Mouse (Mus musculus) midbrain, embryonic 16.5 days (tissue): Measurements from ENCODE around the gene Hoxa11. TPM values are rescaled to one million over a fixed set of nuclear protein-coding genes. Genes with fewer than 3 reads are reported as not detected.
A peak's percentile ranks its signal among the peaks of the same experiment; 100 is the strongest.

Source experiments
- ATAC-seq: fragments of 200-750 bp; cut with Nextera tagmentation; 2 replicates; pipeline ENCODE4 v1.8.0; 2017; ENCODE audit warnings: moderate TSS enrichment
- H3K27ac ChIP-seq: fragments of 300-500 bp; sonication (generic); 2 replicates; pipeline ENCODE4 v1.5.1; 2014; ENCODE audit warnings: mild to moderate bottlenecking, low read length, mixed read lengths
- H3K27me3 ChIP-seq: fragments of 300-500 bp; sonication (generic); 2 replicates; pipeline ENCODE4 v1.6.1; 2014; ENCODE audit warnings: low read depth, low read length, mixed read lengths; ENCODE audit not compliant: control insufficient read depth, insufficient read depth
- H3K36me3 ChIP-seq: fragments of 300-500 bp; sonication (generic); 2 replicates; pipeline ENCODE4 v1.6.1; 2014; ENCODE audit warnings: mild to moderate bottlenecking, low read length, moderate library complexity, mixed read lengths; ENCODE audit not compliant: control insufficient read depth, insufficient read depth
- H3K4me1 ChIP-seq: fragments of 300-500 bp; sonication (generic); 2 replicates; pipeline ENCODE4 v1.6.1; 2014; ENCODE audit warnings: mild to moderate bottlenecking, low read length, mixed read lengths; ENCODE audit not compliant: control insufficient read depth, insufficient read depth
- H3K4me2 ChIP-seq: fragments of 300-500 bp; sonication (generic); 2 replicates; pipeline ENCODE4 v1.6.1; 2014; ENCODE audit warnings: mild to moderate bottlenecking, low read length, mixed read lengths
- H3K4me3 ChIP-seq: fragments of 300-500 bp; sonication (generic); 2 replicates; pipeline ENCODE4 v1.5.1; 2014; ENCODE audit warnings: low read depth, mild to moderate bottlenecking, low read length, moderate library complexity, mixed read lengths
- H3K9ac ChIP-seq: fragments of 300-500 bp; sonication (generic); 2 replicates; pipeline ENCODE4 v1.6.1; 2014; ENCODE audit warnings: low read depth, low read length, mixed read lengths
- H3K9me3 ChIP-seq: fragments of 300-500 bp; sonication (generic); replicated peaks from 2 replicates; pipeline ENCODE4 v1.6.1; 2014; ENCODE audit warnings: mild to moderate bottlenecking, low read length, mixed read lengths; ENCODE audit not compliant: control insufficient read depth, poor library complexity, severe bottlenecking
- WGBS: fragments of 180-500 bp; shearing (Covaris S2); extraction: QIAGEN DNeasy Blood & Tissue Kit; methylation state at CpG from one replicate; pipeline ENCODE4 v1.1.7; 2014; 5-methylcytosine and 5-hydroxymethylcytosine counted together
- polyA plus RNA-seq: library from polyadenylated mRNA; unstranded; fragments of >200 nt; fragmentation: Nextera tagmentation; extraction: Ambion mirVana; gene quantifications from 2 replicates; pipeline ENCODE4 v1.2.1, GENCODE M21; 2015

The Hoxa11 gene
- polyA plus RNA-seq = not detected in 2 replicates

DNA sequence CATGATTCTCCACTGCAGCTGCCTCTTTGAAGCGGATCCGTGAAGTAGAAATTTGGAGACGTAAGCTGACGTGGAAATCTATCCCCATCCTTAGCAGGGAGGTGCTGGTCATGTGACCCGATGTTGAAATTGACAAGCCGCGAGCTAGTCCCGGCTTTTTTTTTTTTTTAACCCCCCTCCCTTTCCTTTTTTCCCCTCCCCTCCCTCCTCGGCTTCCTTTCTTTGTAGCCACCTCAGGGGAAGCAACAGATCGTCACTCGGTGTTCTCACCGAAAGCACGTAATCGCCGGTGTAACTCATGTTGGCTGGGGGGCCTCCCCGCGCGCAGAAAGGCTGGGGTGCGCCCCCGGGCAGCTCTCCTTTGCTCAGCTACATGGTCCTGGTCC lies at the start of gene Hoxa11:
Gene Hoxa11, minus strand, starts transcription at position 54 of the 386 bp plus-strand sequence.
- Histone ChIP-seq H3K36me3 (no peaks in the 10 kb centered on the region), H3K27me3 (peaks cover 91% of the 10 kb centered on the region), H3K9me3 (peaks cover 4% of the 10 kb centered on the region; the same call in 1 of the 2 replicates), H3K9ac (no peak within 1 kb of the TSS), H3K4me2 (no peak within 1 kb of the TSS), H3K4me1 (no peaks in the 10 kb centered on the region), H3K27ac (no peak within 1 kb of the TSS), H3K4me3 (no peak within 1 kb of the TSS)
- no peak for ATAC-seq
- WGBS = 2% methylated on average over 20 of the region's 20 CpGs

DNA sequence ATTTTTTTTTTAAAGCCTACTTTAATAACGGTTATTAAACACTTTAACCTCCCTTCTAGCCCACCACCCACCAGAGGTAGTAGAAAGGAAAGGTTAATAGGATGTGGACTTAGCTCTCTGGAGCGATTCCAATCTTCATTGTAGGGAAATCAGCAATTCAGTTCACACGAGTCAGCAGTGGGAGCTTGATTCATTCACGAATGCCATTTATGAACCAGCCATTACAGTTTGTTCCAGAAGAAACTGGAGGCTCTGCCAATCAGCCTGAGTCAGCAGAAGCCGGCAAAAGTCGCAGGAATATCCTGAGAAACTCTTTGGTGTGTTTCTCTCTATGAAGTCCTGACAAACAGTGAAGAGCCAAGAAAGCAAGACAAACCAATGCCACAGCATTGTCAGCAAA lies 49.0 kb upstream of the Hoxa11 start:
- WGBS = 65% methylated on average over 6 of the region's 6 CpGs
- Histone ChIP-seq H3K4me2 (no peak overlapping the region), H3K4me3 (no peak overlapping the region), H3K36me3 (no peaks in the 10 kb centered on the region), H3K4me1 (no peaks in the 10 kb centered on the region; the same call in 1 of the 2 replicates), H3K9ac (no peak overlapping the region), H3K9me3 (no peaks in the 10 kb centered on the region), H3K27me3 (peaks cover 59% of the 10 kb centered on the region), H3K27ac (no peak overlapping the region)
- ATAC-seq = no peak

- Histone ChIP-seq H3K4me1 (no peaks in the 10 kb centered on the region; the same call in 1 of the 2 replicates), H3K9me3 (no peaks in the 10 kb centered on the region), H3K4me3 (no peak overlapping the region), H3K27ac (no peak overlapping the region), H3K4me2 (no peak overlapping the region), H3K9ac (no peak overlapping the region), H3K36me3 (no peaks in the 10 kb centered on the region), H3K27me3 (peaks cover 68% of the 10 kb centered on the region)
- 49% methylated on average over 7 of the region's 7 CpGs for WGBS
- no peak for ATAC-seq
These were observed 46.7 kb upstream of the Hoxa11 start for GRCm38 (mm10) chr6:52292328-52292727.

- Histone ChIP-seq H3K4me2 (peak overlapping the region; percentile 18; the same call in 1 of the 2 replicates), H3K27ac (no peak overlapping the region), H3K9ac (no peak overlapping the region), H3K27me3 (peaks cover 71% of the 10 kb centered on the region), H3K4me3 (peak overlapping the region; percentile 8; the same call in 1 of the 2 replicates), H3K36me3 (no peaks in the 10 kb centered on the region), H3K9me3 (no peaks in the 10 kb centered on the region), H3K4me1 (no peaks in the 10 kb centered on the region; the same call in 1 of the 2 replicates)
- ATAC-seq = no peak
- WGBS = 2% methylated on average over 45 of the region's 45 CpGs
These were observed 45.6 kb upstream of the Hoxa11 start for GRCm38 (mm10) chr6:52291021-52291860.

- no peak for ATAC-seq
- H3K36me3 ChIP-seq = no peaks in the 10 kb centered on the region
- no peaks in the 10 kb centered on the region; the same call in 1 of the 2 replicates for H3K4me1 ChIP-seq
- peaks cover 65% of the 10 kb centered on the region for H3K27me3 ChIP-seq
- H3K9me3 ChIP-seq = no peaks in the 10 kb centered on the region
- no peak overlapping the region for H3K4me3 ChIP-seq
- 19% methylated on average over 12 of the region's 12 CpGs for WGBS
- no peak overlapping the region for H3K4me2 ChIP-seq
- no peak overlapping the region for H3K27ac ChIP-seq
- no peak overlapping the region for H3K9ac ChIP-seq
These were observed 44.6 kb upstream of the Hoxa11 start for GRCm38 (mm10) chr6:52290186-52290585.

DNA sequence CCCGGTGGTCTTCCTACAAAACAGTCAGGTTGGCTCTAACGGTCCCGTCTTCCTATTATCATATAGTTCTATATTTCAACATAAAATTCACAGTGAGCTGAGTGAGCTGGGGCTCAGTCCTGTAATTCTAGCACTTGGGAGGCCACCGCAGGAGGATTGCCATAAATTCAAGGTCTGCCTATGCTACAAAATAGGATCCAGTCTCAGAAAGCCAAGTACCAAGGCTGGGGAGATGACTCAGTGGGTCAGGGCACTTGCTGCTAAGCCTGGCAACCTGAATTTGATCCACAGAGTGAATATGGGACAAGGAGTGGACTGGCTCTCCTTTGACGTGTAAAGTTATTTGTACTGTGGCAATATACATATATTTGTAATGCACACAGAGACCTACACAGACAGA lies 38.3 kb upstream of the Hoxa11 start:
- Histone ChIP-seq H3K27ac (no peak overlapping the region), H3K27me3 (peaks cover 51% of the 10 kb centered on the region), H3K4me1 (no peaks in the 10 kb centered on the region), H3K4me2 (no peak overlapping the region), H3K9me3 (no peaks in the 10 kb centered on the region), H3K36me3 (no peaks in the 10 kb centered on the region), H3K4me3 (no peak overlapping the region), H3K9ac (no peak overlapping the region)
- no peak for ATAC-seq
- WGBS = 90% methylated on average over 5 of the region's 5 CpGs

DNA sequence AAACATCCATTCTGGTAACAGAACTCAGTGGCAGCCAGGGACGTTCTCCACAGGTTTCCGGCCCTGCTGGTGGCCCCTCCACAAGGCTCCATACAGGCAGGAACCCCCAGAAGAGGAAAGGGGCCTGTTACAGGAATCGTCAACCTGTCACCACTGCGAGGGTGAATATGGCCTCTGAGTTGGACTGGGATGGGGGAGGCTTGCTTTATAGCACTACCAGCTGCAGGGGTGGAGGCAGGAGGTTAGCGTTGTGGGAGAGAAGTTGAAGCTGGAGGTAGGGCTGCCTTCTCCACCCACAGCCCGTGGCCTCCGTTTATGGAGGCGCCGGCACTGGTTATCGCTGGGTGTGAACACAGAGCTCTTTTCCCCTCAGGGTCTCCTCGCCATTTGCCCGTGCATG lies 35.5 kb upstream of the Hoxa11 start:
- Histone ChIP-seq H3K27ac (no peak overlapping the region), H3K9me3 (no peaks in the 10 kb centered on the region), H3K36me3 (no peaks in the 10 kb centered on the region), H3K4me2 (no peak overlapping the region), H3K27me3 (peaks cover 55% of the 10 kb centered on the region), H3K4me1 (no peaks in the 10 kb centered on the region), H3K9ac (no peak overlapping the region), H3K4me3 (no peak overlapping the region)
- no peak for ATAC-seq
- 73% methylated on average over 12 of the region's 12 CpGs for WGBS

DNA sequence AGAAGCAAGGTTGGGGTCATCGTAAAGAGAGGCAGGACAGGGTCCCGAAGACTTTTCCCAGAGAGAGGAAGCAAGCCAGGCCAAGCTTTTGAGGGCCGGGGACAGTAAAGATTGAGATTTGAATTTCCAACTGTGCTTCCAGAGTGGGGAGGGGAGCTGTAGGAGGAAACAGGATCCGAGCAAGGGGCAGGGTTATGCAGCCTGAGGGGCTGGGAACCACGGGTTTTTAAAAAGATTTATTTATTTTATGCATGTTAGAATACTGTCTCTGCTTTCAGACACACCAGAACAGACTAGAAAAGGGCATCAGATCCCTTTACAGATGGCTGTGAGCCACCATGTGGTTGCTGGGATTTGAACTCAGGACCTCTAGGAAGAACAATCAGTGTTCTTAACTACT lies 31.3 kb upstream of the Hoxa11 start:
- WGBS = 7% methylated on average over 5 of the region's 5 CpGs
- no peak overlapping the region for H3K4me3 ChIP-seq
- no peak overlapping the region for H3K27ac ChIP-seq
- H3K9me3 ChIP-seq = no peaks in the 10 kb centered on the region
- no peak for ATAC-seq
- H3K27me3 ChIP-seq = peaks cover 69% of the 10 kb centered on the region
- no peaks in the 10 kb centered on the region for H3K36me3 ChIP-seq
- H3K4me2 ChIP-seq = no peak overlapping the region
- H3K4me1 ChIP-seq = no peaks in the 10 kb centered on the region
- no peak overlapping the region for H3K9ac ChIP-seq

DNA sequence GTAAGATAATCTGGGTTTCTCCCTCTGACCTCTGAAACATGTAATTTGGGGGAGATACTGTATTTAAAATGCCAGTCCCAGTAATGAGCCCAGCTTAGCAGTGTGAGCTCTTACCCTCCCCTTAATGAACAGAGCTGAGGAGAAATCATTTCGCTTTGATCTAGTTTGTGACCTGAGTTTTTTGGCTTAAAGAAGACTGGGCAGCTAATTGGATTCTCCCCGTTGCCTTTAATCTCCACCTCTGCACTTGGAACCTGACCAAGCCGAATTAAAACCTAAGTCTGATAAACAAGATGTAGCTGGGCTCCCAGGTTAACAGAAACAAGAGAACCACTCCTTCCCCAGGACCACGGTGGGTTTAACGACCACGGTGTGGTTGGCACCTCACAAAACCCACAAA lies 30.8 kb upstream of the Hoxa11 start:
- no peak overlapping the region for H3K4me3 ChIP-seq
- H3K9ac ChIP-seq = no peak overlapping the region
- H3K27me3 ChIP-seq = peaks cover 71% of the 10 kb centered on the region
- H3K36me3 ChIP-seq = no peaks in the 10 kb centered on the region
- H3K4me2 ChIP-seq = no peak overlapping the region
- no peaks in the 10 kb centered on the region for H3K4me1 ChIP-seq
- ATAC-seq = no peak
- no peak overlapping the region for H3K27ac ChIP-seq
- WGBS = 4% methylated on average over 6 of the region's 6 CpGs
- H3K9me3 ChIP-seq = no peaks in the 10 kb centered on the region
